Mouse (Mus musculus) right cerebral cortex, postnatal 4 days (tissue): Measurements from ENCODE around the gene Raf1.

ENCODE experiments used
- DNase-seq: peaks from one replicate; pipeline ENCODE4 v3.0.0-alpha.2; 2022

The Raf1 gene

DNA sequence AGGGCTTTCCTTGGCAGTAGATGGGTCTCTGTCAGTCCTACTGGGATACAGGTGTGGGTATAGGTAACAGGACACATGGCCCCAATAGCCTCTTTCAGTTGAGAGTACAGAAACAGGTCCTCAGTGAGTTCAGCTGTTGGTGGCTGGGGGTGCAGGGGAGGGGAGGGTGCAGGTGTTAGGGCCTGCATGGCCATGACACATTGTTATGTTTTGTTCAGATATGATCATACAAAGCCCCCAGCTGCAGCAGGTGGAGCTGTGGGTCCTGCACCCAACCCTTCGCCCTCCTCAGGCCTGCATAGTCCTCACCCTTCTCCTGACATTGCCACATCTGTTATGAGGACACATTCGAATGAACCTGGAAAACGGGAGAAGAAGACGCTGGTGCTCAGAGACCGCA lies 66.1 kb downstream of the Raf1 start:
- DNase-seq, result no peak

- no peak for DNase-seq
Measured at GRCm38 (mm10) chr6:115609121-115609520, 67.3 kb downstream of the Raf1 start.

DNA sequence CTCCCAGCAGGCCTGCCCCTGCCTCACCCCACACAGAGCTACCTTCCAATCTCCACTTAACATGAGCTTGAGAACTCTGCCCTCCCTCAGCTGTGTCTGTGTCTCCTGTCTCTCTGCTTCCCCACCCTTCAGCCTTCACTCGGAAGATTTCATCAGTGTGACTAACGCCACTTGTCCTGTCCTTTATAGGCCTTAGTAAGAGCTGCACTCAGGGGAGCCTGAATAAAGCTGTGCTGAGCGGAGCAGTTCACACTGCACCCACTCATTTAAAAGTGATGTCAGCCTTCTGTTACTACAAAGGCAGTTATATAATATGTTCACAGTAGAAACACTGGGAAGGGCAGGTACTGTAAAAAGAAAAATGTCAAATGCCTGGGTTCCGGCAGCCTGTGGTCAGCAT lies 69.0 kb downstream of the Raf1 start:
- DNase-seq, result no peak

DNA sequence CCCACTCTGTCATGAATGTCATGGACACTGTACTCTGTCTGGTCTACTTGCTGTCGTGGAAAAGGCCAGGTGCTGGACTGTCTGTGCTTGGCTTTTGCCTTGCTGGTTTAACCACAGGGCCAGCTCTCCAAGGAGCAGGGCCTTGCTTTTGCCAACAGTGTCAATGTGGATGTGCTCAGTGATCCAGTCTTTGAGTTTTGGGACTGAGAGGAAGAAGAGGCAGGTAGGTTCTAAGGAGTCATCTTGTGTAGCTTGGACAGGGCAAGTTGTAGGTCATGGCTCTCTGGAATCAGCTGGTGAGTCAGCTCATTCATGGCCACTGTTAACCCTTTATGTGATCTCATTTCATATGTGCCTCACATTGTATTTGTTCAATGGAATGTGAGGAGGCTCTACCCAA lies 70.0 kb downstream of the Raf1 start:
- DNase-seq, result no peak

DNA sequence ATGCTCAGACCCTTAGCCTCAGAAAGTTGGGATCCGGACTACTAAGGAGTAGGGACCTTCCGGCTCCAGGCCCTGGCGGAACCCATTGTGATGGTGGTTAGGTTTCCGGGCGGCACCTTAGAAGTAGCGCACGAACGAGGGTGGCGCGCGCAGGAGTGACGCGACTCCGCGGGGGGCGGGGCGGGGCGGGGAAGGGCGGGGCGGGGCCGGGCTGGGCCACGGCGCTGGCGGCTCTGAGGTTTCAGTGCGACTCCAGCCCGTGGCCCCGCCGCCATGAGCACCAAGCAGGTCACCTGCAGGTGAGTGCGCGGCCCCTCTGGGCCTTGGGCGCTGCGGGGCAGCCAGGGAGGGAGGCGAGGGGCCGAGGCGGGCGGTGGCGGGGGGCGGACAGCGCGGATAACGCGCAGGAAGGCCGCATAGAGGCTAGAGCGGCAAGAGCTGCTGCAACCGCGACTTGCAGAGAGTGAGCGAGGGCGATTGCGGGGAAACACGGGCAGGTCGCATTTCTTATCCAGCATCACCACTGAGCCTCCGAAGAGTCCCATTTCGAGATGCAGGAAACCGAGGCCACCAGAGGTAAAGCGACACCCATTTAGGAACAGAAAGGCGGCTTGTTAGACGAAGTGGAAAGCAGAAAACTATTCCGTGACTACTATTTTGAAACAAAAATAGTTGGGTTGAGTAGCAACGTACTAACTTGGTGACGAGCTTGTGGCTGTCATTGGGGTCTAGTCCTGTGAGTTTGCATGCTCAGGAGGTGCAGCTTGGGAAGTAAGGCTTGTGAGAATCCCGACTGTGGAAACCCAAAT lies 74.5 kb downstream of the Raf1 start, which contains the start of gene Mkrn2:
Gene Mkrn2 (plus strand): TSS at position 188 of the 809 bp plus-strand sequence.
- DNase-seq, result peak; percentile 91

DNA sequence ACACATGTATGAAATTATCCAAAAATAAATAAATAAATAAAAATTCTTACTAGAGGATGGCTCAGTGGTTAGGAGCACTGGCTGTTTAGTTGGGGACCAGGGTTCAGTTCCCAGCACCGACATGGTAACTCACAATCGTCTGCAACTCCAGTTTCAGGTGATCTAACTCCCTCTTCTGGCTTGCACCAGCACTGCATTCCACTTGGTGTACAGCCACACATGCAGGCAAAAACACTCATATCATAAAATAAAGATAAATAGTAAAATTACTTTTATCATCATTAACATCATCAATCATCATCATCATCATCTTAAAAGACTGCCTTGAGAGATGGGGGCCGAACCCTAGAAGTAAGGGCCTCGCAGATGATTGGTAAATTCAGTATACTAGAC lies 75.1 kb downstream of the Raf1 start:
- no peak for DNase-seq

DNA sequence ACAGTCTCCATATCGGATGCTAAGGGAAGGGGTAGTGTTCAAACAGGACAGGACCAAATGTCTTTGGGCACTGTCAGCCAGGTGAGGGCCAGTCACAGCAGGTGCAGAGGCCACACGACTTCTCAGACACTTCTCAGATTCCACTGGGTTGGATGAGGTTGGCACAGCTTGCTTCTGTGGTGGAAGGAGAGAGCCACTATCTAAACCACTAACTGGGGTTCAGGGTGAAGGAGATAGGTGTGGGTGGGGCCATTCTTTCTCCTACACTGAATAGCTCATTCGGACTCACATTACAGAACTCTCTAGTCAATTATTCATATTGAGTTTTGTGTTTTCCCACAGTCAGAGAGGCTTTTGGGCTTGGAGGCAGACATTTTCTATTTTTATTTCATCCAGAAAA lies 80.8 kb downstream of the Raf1 start:
- DNase-seq, result no peak

GRCm38 (mm10) chr6:115594463-115594862 lies 82.0 kb downstream of the Raf1 start:
- DNase-seq, result no peak

DNA sequence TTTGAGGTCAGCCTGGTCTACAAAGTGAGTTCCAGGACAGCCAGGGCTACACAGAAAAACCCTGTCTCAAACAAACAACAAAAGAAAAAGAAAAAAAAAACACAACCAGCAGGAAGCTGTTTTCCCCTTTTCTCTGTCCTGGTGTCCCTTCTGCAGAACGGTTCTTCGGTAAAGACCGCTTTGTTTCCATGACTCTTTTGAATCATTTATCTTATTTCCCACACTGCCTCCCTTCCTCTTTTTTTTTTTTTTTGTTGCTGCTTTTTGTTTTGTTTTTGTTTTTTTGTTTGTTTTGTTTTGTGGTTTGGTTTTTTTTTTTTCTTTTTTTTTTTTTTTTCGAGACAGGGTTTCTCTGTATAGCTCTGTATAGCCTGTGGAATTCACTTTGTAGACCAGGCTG lies 83.2 kb downstream of the Raf1 start:
- no peak for DNase-seq

DNA sequence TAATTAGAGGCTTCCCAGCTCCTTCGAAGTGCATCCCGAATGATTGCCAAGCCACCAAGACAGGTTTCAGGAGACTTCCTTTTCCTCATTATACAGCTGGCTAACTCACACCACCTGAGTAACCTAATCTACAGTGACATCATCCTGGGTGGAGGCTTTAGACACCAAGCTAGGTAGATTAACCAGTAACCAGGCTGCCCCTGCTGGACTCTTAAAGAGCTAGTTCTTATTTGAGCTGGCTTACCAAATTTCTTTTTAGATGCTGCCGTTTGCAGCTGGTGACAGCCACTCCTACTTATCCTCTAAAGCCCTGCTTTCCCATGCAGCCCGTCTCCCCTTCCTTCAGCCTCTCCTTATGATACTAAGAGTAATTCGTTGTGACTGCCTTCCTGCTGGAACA lies 84.0 kb downstream of the Raf1 start, which contains the start of gene Mkrn2os:
Gene Mkrn2os (minus strand): TSS at position 119 of the 400 bp plus-strand sequence.
- DNase-seq, result no peak

DNA sequence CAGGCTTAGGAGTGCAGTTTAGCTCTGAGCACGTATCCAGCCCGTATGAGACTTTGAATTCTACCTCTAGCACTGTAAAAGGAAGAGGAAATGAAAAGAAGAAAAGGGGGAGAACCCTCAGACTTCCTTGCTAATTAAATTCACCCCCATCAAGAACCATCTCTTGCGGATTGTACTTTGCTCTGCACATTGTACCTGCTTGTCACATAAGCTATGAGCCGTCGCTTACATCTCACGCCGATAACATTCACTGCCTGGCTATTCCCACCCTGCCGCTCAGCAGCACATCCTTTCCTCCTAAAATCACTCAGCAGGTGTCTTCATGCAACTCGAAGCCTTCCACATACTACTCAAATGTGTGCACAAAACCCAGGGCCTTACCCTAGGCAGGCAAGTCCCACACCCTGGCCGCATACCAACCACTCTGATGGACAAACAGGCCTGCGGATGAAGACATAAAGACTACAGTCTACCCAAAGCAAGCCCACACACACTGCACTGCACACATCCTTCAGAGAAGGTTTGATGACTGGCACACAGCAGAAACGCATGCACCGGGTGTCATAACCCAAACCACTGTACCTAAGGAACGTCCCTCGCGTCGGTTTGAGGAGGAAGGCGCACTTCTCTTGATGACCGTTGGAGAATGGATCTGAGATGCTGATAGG lies 84.6 kb downstream of the Raf1 start:
- DNase-seq, result no peak

DNA sequence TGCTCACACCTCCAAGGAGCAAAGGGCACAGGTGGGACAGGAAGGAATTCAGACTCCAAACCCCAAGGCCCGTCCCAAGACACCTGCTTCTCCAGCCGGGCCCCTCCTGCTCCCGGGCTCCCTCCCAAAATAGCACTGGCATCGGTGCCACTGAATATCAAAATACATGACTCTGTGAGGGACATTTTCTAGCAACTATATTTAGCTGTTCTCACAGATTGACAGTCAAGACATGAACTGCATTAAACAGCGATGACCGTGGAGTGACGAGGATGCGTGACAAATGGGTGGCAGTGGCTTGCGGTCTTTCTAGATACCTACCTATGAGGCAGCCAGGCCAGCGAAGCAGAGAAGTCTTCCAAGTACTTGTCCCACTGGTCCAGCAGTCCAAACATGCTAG lies 90.1 kb downstream of the Raf1 start:
- no peak for DNase-seq

- DNase-seq, result no peak
Measured at GRCm38 (mm10) chr6:115584176-115584575, 92.3 kb downstream of the Raf1 start.

DNA sequence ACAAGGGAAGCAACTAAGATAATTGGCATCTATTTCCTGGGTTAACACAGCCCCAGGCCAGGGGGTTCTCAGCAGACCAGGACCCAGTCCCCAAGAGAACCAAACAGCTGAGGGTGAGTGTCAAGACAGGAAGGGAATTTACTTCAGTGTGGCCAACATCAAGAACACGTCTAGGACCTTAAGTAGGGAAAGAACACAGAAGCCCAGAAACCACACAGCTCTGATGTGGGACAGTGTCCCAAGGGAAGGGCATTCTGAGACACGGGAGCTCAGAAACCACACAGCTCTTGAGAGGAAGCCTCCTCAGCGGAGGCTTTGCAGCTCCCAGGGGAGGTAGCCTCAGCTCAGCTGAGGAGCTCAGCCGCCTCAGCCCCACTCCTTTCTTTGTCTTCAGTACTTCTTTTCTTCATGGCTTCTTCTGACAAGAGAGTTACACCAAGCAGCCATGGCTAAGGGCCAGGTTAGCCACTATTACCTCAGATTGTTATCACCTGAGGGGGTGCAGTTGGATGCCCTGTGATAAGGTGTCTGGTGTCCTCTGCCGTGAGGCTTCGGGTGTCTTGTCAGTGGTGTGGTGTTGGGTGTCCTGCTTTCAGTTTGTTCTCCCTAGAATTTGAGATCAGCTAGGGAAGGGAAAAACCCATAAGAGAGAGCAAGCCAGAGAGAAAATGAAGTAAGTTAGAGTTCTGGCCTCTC lies 92.9 kb downstream of the Raf1 start:
- no peak for DNase-seq

- DNase-seq, result no peak
Measured at GRCm38 (mm10) chr6:115582328-115583115, 93.9 kb downstream of the Raf1 start.

GRCm38 (mm10) chr6:115580810-115581209 lies 95.6 kb downstream of the Raf1 start:
- no peak for DNase-seq

GRCm38 (mm10) chr6:115577941-115578340 lies 98.5 kb downstream of the Raf1 start:
- DNase-seq, result no peak

DNA sequence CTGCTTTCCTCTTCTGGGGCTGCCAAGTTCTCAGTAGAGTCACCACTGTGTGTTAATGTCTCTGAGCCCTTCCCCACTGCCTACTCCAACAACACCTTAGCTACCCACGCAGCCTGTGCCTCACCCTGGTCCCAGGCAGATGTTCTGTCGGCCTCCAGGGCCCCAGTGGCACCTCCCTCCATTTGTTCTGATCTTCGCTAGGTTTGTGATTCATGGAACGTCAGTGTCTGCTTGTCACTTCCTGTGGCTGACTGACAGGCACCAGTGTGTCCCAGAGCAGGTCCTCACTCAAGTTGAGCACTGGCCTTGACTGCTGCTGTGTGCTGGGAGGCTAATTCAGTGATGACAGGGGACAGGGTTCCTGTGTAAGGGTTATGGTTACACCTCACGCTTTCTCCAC lies 99.0 kb downstream of the Raf1 start:
- no peak for DNase-seq

- no peak for DNase-seq
Measured at GRCm38 (mm10) chr6:115574171-115574570, 102.3 kb downstream of the Raf1 start.
